Mouse (Mus musculus): ENCODE data around the gene Col4a1. TPM values are rescaled to one million over a fixed set of nuclear protein-coding genes. Genes with fewer than 3 reads are reported as not detected.
A peak's percentile ranks its signal among the peaks of the same experiment; 100 is the strongest.

Col4a1 gene
- polyA plus RNA-seq, 1 experiment = 136 TPM

GRCm38 (mm10) chr8:11322724-11323585 lies 10.3 kb upstream of the Col4a1 start:
- Histone ChIP-seq H3K27me3 (ENCODE audit: control insufficient read depth, insufficient read depth, low read length) (no peaks in the 10 kb centered on the region), H3K36me3 (ENCODE audit: control insufficient read depth, insufficient read depth, low read length) (no peaks in the 10 kb centered on the region), H3K4me1 (ENCODE audit: control insufficient read depth, insufficient read depth, insufficient read length, low read length) (no peaks in the 10 kb centered on the region; the same call in 1 of the 2 replicates), H3K27ac (ENCODE audit: insufficient read depth, low read depth, low read length) (peak overlapping the region; percentile 54), H3K4me3 (ENCODE audit: low read depth, low read length) (no peak overlapping the region)
- TF ChIP-seq POLR2A (IDR thresholded peaks at IDR 0.05; ENCODE audit: low read depth, low read length) (no peak), CTCF (IDR thresholded peaks at IDR 0.05; ENCODE audit: extremely low read depth, insufficient read length, insufficient replicate concordance, low read depth, low read length) (no peak)
- WGBS = 66% methylated on average over 5 of the region's 5 CpGs

- no peaks in the 10 kb centered on the region for H3K27me3 ChIP-seq (ENCODE audit: control insufficient read depth, insufficient read depth, low read length)
- no peaks in the 10 kb centered on the region; the same call in 1 of the 2 replicates for H3K4me1 ChIP-seq (ENCODE audit: control insufficient read depth, insufficient read depth, insufficient read length, low read length)
- no peaks in the 10 kb centered on the region for H3K36me3 ChIP-seq (ENCODE audit: control insufficient read depth, insufficient read depth, low read length)
- no peak overlapping the region for H3K4me3 ChIP-seq (ENCODE audit: low read depth, low read length)
- no peak overlapping the region for H3K27ac ChIP-seq (ENCODE audit: insufficient read depth, low read depth, low read length)
- WGBS = 81% methylated on average over 7 of the region's 7 CpGs
- TF ChIP-seq CTCF (IDR thresholded peaks at IDR 0.05; ENCODE audit: extremely low read depth, insufficient read length, insufficient replicate concordance, low read depth, low read length) (no peak), POLR2A (IDR thresholded peaks at IDR 0.05; ENCODE audit: low read depth, low read length) (no peak)
Observed at GRCm38 (mm10) chr8:11321841-11322240, 9.2 kb upstream of the Col4a1 start.

- 82% methylated on average over 11 of the region's 11 CpGs for WGBS
- no peak overlapping the region for H3K4me3 ChIP-seq (ENCODE audit: low read depth, low read length)
- no peaks in the 10 kb centered on the region for H3K36me3 ChIP-seq (ENCODE audit: control insufficient read depth, insufficient read depth, low read length)
- TF ChIP-seq CTCF (IDR thresholded peaks at IDR 0.05; ENCODE audit: extremely low read depth, insufficient read length, insufficient replicate concordance, low read depth, low read length) (no peak), POLR2A (IDR thresholded peaks at IDR 0.05; ENCODE audit: low read depth, low read length) (no peak)
- H3K4me1 ChIP-seq (ENCODE audit: control insufficient read depth, insufficient read depth, insufficient read length, low read length) = no peaks in the 10 kb centered on the region; the same call in 1 of the 2 replicates
- no peaks in the 10 kb centered on the region for H3K27me3 ChIP-seq (ENCODE audit: control insufficient read depth, insufficient read depth, low read length)
- H3K27ac ChIP-seq (ENCODE audit: insufficient read depth, low read depth, low read length) = no peak overlapping the region
Observed at GRCm38 (mm10) chr8:11319405-11319804, 6.8 kb upstream of the Col4a1 start.

GRCm38 (mm10) chr8:11316118-11316517 lies 3.5 kb upstream of the Col4a1 start:
- Histone ChIP-seq H3K4me1 (ENCODE audit: control insufficient read depth, insufficient read depth, insufficient read length, low read length) (no peaks in the 10 kb centered on the region; the same call in 1 of the 2 replicates), H3K4me3 (ENCODE audit: low read depth, low read length) (no peak overlapping the region), H3K27me3 (ENCODE audit: control insufficient read depth, insufficient read depth, low read length) (peaks cover 10% of the 10 kb centered on the region; the same call in 1 of the 2 replicates), H3K36me3 (ENCODE audit: control insufficient read depth, insufficient read depth, low read length) (no peaks in the 10 kb centered on the region), H3K27ac (ENCODE audit: insufficient read depth, low read depth, low read length) (no peak overlapping the region)
- 72% methylated on average over 6 of the region's 6 CpGs for whole genome bisulfite sequencing
- TF ChIP-seq POLR2A (IDR thresholded peaks at IDR 0.05; ENCODE audit: low read depth, low read length) = no peak
- no peak for TF ChIP-seq CTCF (IDR thresholded peaks at IDR 0.05; ENCODE audit: extremely low read depth, insufficient read length, insufficient replicate concordance, low read depth, low read length)

- H3K4me3 ChIP-seq (ENCODE audit: low read depth, low read length) = no peak overlapping the region
- H3K36me3 ChIP-seq (ENCODE audit: control insufficient read depth, insufficient read depth, low read length) = no peaks in the 10 kb centered on the region
- 73% methylated on average over 16 of the region's 16 CpGs for WGBS
- no peak for TF ChIP-seq POLR2A (IDR thresholded peaks at IDR 0.05; ENCODE audit: low read depth, low read length)
- TF ChIP-seq CTCF (IDR thresholded peaks at IDR 0.05; ENCODE audit: extremely low read depth, insufficient read length, insufficient replicate concordance, low read depth, low read length) = no peak
- H3K27me3 ChIP-seq (ENCODE audit: control insufficient read depth, insufficient read depth, low read length) = peaks cover 10% of the 10 kb centered on the region; the same call in 1 of the 2 replicates
- no peak overlapping the region for H3K27ac ChIP-seq (ENCODE audit: insufficient read depth, low read depth, low read length)
- H3K4me1 ChIP-seq (ENCODE audit: control insufficient read depth, insufficient read depth, insufficient read length, low read length) = no peaks in the 10 kb centered on the region; the same call in 1 of the 2 replicates
Observed at GRCm38 (mm10) chr8:11315179-11315943, 2.7 kb upstream of the Col4a1 start.

GRCm38 (mm10) chr8:11314613-11315012 lies 2.0 kb upstream of the Col4a1 start:
- Histone ChIP-seq H3K4me3 (ENCODE audit: low read depth, low read length) (peak overlapping the region; percentile 34), H3K27ac (ENCODE audit: insufficient read depth, low read depth, low read length) (0 out of 2 replicates have a peak overlapping the region, but pooled peaks have one; percentile 22), H3K36me3 (ENCODE audit: control insufficient read depth, insufficient read depth, low read length) (no peaks in the 10 kb centered on the region), H3K27me3 (ENCODE audit: control insufficient read depth, insufficient read depth, low read length) (peaks cover 10% of the 10 kb centered on the region; the same call in 1 of the 2 replicates), H3K4me1 (ENCODE audit: control insufficient read depth, insufficient read depth, insufficient read length, low read length) (no peaks in the 10 kb centered on the region; the same call in 1 of the 2 replicates)
- 77% methylated on average over 8 of the region's 8 CpGs for WGBS
- no peak for TF ChIP-seq CTCF (IDR thresholded peaks at IDR 0.05; ENCODE audit: extremely low read depth, insufficient read length, insufficient replicate concordance, low read depth, low read length)
- no peak for TF ChIP-seq POLR2A (IDR thresholded peaks at IDR 0.05; ENCODE audit: low read depth, low read length)

Data from small intestine, adult 2 months (tissue).